Mouse (Mus musculus): ENCODE measurements at regions not wholly inside any gene's neighbourhood (a gene's known extent, or its start where the extent isn't known, plus 50 kb on each side); places are given as distances from the start of the nearest gene placed in this dataset.

DNA sequence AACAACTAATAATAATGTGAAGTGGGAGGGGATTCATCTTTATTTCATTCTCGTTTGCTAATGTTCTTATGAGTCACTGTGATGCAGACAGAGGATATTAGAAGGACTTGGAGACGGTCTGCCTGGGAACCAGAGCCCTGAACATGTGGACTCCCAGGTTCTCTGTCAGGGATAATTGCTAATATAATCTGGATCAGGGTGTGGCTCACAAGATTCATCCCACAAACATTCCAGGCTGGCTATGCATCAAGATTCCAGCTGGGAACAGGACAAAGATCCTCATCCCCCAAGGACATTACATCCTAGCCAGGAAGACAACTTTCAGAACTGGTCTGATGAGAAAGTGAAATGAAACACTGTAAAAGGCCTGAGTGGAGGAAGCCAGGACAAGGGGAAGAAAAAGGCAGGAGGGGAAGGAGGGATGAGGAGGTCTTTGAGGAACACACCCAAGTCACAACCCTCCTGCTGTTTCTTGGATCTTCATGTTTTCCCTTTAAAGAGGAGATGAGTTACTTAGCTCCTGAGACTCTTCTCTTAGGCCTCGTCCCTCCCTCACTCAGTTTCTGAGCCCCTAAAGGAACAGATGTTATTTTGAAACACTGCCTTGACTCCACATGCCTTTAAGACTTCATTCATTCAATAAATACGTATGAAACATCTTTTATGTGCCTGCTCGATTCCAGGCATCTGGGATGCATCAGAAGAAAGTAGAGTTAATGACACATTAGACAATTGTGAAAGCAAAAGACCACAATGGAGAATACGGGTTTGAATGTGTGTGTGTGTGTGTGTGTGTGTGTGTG lies 360.9 kb downstream of the Efnb2 start:
- no peak for ATAC-seq (replicated peaks; ENCODE audit: poor library complexity)

DNA sequence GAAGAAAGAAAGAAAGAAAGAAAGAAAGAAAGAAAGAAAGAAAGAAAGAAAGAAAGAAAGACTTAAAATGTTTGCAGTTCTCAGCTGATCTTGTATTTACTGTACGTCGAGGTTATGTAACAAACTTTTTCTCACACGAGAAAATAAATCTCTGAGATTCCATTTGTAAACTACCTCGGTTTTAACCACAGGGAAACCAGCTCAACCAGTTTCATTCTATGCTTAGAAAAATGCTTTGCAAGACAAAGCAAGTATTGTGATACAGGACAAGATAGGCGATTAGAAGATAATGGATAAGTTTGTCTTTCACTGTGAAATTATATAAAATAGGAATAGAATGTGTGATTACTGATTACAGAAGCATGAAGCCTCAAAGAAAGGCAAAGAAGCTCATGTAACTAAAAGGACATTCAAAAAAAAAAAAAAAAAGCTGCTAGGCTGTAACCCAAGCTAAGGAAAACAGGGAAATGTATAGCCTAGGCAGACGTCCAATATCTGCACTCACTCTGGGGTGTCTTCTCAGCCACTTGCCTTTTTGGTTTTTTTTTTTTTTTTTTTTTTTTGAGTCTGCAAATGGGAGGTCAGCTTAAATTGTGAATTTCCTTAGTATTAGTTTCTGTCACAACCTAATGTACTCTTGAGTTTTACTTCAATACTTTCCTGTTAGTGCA lies 368.3 kb downstream of the Efnb2 start:
- no peak for ATAC-seq (replicated peaks; ENCODE audit: poor library complexity)

DNA sequence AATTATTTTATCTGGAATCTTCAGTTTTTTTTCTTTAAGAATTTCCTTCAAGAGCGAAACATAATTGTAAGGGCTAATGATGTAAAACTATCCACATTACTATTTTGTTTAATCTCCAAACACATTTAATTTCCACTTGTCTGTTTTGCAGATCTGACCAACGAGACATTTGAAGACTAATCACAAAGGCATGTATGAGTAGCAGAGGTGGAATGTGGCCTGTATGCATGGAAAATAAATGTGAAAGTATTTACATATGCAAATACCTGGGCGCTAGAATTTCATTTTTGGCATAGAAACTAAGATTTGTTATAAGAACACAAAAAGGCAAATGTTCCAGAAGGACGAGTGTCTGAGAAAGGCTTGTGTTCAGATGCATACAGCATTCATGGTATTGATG lies 375.2 kb downstream of the Efnb2 start:
- no peak for ATAC-seq (replicated peaks; ENCODE audit: poor library complexity)

DNA sequence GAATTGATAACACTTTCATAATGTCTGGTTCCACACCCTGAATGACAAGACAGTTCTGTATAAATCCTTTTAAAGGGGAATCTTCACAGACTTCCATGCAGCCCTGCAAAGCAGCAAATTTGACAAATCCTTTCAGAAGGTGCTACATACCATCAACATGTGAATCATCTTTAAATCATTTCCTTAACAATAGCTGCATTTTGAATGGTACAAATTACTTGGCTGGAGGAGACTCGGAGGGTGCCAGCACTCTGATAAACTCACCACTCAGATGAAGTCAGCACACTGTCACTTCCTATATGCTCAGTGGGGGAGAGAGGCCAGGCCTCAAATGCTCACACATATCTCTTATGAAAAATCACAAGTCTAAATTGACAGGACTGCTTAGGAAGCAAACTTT lies 386.1 kb downstream of the Efnb2 start:
- no peak for ATAC-seq (replicated peaks; ENCODE audit: poor library complexity)

DNA sequence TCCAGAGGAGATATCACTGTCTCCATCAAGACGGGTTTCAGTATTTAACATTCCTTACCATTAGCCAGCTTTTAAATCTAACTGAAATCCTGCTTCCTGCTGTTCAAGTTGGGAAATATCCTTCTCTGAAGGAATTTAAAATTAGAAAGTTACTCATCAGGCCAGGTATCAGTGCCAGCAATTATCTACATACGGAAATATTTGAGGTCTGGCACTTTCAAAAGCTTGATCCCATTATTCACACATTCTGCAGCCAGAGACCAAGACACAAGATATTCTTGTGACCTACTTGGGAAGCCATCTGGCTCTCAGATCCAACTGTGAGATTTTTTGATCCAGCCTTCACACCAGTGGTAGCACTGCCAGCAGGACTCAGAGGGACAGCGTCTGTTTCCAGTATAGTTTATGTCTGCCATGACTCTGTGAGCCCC lies 386.8 kb downstream of the Efnb2 start:
- no peak for ATAC-seq (replicated peaks; ENCODE audit: poor library complexity)

DNA sequence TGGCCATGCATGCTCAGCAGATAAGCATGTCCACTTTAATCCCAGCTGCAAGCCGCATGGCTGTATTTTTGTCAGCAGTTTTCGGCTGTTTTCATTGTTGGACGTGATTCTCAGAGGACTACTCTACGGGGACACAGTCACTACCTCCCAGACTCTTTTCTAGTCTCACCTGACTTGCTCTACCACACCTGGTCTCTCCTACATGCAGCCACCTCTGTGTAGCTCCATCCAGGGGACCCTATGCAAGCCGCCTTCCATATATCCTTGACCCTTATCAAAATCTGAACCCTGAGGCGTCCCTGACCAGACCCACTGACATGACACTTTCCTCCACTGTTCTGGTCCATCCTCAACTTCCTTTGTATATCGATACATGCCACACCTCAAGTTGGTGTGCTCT lies 402.2 kb downstream of the Efnb2 start:
- ATAC-seq (replicated peaks; ENCODE audit: poor library complexity), result no peak

DNA sequence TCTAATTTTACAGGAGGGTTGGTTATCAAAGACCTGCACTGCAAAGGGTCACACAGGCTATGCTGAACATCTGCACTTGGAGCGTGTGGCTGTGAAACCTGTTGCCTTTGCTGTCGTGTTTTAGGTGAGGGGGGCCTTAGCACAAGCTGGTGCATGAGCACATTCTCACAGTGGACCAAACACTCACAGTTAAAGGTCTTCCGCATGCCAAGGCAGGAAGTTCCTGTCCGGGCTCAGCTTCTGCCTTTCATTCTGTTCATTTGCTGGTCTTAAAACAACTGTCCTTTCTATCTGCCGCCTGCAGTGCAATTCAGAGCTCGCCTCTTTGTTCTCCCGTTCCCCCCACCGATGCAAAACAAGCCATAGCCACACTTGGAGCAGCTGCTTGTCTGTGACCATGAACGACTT lies 402.8 kb downstream of the Efnb2 start:
- ATAC-seq (replicated peaks; ENCODE audit: poor library complexity), result no peak

DNA sequence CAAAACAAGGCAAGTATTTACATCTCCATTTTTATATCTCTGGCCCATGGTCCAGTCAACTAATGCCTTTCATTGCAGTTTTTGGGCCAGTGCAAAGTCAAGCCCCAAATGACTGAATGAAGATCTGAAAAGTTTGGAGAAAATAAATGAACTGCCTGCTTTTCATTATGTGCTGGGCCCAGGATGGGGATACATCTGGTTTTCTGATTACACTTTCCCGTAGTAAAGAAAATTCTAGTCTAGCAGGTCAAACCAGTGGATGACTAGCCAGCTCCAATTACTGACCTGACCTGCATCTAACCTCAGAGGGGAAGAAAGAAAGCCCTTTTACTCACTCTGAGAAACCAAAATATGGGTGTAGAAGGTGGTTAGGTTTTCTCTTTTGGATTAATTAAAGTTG lies 404.7 kb downstream of the Efnb2 start:
- ATAC-seq (replicated peaks; ENCODE audit: poor library complexity), result no peak

DNA sequence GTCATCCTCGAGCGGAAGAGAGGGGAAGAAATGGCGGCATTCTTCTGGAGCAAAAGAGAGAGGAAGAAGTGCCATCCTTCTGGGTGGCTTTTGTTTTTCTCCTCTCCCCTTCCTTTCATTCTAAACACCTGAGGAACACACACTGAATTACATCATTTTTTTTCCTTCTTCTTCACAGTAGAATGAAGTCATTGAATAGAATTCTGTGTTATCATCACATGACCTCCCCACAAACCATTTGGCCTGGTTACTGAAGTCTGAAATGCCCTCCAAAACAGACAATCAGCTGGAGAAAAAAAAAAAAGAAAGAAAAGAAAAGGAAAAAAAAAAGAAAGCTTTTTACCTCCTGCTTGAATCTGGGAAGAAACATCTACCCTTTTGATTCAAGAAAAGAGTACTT lies 406.6 kb downstream of the Efnb2 start:
- ATAC-seq (replicated peaks; ENCODE audit: poor library complexity), result no peak

DNA sequence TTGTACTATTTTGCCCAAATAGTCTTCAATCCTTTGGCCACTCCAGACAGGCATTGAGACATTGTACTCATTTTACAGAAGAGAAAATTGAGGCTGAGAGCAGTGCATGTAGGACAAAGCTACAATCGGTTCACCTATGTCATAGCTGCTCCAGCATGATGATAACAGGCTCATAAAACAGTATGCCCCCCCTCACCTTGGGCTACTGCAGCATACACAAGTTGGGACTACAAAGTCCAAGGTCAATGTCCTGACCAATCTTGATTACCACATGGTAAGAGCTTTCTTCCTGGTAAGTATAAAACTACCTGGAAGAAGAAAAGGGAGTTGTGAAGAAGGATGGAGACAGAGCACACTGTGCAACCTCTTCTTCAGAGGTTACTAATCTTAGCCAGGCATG lies 416.4 kb downstream of the Efnb2 start:
- ATAC-seq (replicated peaks; ENCODE audit: poor library complexity), result no peak

DNA sequence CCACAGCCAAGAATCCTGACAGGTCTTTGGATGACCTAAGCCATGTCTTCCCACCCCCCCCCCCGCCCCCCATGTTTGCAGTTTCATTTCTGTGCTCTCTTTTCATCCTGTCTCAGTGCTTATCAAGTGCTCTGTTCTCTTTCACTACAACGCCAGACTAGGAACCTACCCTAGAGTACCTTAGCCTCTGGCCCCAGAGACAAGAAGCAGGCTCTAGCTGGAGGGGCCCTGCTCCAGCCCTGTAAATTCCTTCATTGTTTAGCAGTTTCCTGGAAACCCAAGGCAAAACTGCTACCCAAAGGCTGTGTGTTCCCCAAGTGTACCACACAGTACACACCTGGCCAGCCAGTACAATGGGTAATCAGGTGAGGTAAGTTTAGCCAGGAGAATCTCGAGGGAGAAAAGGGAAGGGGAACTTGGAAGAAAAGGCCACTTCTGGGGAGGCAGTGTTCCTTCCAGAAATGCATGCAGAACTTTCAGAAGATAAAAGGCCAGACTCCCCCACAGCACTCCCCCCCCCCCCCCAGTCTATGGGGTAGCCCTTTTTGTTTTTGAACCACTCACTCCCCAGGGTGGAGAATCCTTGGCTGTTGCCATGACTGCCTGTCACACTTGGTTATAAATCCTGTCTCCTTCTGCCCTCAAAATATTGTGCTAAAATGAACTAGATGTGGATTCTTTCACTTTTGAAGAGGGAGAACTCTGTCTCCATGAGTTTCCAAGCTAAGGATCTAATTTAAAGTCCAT lies 419.1 kb downstream of the Efnb2 start:
- ATAC-seq (replicated peaks; ENCODE audit: poor library complexity), result no peak

DNA sequence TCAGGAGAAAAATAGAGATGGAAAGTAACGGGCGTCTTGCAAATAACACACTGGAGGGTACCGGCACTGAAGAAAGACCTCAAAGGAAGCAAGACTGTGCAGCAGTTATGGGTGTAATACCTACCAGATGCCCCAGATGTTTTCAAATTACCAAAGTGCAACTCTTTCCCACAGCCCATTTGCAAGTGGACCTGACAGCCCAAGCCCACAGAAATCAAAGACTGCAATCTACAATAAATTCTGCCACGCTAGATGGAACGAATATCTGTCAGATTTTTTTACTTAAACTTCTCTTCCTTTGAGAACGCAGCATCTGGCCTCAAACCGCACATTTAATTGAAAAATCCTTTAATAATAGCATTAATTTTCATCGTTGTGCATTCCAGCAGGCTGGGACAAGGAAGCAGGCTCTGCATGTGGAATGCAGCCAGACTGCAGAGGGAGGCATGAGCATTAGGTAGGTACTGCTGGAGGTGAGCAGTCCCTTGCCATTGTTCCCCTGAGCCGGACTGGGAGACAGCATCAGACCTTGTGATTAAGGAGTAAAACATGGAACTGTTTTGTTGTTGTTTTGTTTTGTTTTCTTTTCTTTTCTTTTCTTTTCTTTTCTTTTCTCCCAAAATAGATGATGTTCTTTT lies 419.9 kb downstream of the Efnb2 start:
- ATAC-seq (replicated peaks; ENCODE audit: poor library complexity), result no peak

DNA sequence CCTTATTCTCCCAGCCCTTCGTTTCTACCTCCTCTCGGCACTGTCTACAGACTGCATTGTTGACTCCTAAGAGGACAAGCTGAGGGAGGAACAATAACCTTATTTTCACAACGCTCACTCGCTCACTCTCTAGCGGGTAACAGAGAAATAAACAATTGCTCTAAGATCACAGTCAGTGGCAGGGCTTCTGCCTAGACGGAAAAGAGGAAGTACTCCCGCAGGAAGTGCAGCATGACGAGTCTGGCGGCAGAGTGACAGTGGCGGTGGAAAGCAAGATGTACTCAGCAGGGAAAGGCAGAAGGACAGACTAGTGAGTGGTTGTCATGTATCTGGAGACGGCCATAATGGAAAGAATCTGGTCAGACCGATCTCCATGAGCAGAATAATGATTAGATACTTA lies 421.6 kb downstream of the Efnb2 start:
- peak; percentile 99 for ATAC-seq (replicated peaks; ENCODE audit: poor library complexity)

DNA sequence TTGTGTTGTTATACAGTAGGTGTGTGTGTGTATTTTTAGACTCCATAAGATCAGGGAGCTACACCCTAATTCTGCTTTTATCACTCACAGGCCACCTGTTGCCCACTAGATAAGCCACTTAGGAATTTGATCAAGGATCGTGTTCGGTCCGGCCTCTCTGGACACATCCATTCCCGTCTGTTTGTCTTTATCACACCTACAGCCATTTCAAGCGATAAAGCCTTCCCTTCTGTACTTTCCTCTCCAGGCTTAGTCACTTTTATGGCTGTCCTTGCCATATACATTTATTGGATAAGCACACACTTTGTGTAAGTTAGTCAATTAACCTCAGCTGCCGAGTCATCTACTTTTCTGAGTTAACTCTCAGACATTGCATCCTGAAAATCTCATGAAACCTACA lies 423.0 kb downstream of the Efnb2 start:
- ATAC-seq (replicated peaks; ENCODE audit: poor library complexity), result no peak

DNA sequence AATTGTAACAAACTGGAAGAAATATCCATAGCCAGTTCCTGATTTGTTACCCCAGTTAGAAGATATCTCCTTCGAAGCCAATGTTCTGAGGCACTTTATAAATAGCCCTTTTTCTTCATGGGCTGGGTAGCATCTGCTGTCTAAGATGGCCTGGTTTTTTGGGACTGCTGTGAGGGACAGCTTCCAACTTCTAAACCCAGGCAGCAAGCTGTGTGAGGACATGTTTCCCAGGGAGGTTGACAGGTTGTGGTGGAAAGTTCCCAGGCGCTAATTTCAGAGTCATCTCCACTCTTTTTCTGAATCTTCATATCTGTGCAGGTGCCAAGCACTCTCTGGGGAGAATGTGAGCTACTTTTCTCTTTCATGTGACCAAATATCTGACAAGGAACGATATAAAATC lies 427.4 kb downstream of the Efnb2 start:
- ATAC-seq (replicated peaks; ENCODE audit: poor library complexity), result no peak

DNA sequence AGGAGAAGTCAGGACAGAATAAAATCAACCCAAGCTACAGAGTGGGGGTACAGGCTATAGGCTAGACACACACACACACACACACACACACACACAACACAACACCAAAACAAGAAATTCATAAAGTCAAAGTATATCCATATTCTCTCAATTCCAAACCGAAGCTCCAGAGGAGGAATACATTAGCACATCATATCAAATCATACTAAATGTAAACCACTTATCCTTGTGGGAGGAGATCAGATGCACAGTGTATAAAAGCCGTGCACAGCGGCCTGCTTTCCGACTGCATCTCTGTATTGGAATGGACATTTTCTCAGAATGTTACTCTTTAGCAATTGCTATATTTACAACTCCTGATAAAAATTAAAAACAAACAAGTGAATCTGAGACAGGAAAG lies 427.9 kb downstream of the Efnb2 start:
- no peak for ATAC-seq (replicated peaks; ENCODE audit: poor library complexity)

DNA sequence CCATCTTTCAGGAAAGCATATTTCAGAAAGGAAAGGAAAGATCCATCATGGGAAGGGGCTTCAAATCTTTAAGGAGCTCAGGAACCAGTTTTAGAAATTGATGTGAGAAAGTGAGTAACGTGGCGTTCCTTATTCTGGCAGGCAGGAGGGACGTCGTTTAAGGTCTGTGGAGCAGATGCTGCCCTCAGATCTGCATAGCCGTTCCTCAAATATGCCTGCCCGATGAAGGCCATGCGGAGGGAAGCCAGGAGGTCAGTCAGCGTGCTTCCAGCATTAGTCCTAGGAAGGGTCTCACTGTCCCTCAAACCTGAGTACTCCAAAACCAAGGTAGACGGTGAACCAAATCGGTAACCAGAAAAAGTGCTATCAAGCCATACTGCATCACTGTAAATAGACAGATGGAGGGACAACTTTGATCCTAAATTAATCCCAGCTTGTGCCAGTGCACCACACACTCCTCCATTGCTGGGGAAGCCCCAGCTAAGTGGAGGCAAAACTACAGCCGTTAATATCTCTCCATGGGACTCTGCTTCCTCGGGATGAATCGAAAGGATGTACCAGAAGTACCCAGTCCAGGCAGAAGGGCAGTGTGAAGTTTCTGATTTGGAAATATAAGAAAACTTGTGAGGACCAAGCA lies 428.9 kb downstream of the Efnb2 start:
- ATAC-seq (replicated peaks; ENCODE audit: poor library complexity), result no peak

DNA sequence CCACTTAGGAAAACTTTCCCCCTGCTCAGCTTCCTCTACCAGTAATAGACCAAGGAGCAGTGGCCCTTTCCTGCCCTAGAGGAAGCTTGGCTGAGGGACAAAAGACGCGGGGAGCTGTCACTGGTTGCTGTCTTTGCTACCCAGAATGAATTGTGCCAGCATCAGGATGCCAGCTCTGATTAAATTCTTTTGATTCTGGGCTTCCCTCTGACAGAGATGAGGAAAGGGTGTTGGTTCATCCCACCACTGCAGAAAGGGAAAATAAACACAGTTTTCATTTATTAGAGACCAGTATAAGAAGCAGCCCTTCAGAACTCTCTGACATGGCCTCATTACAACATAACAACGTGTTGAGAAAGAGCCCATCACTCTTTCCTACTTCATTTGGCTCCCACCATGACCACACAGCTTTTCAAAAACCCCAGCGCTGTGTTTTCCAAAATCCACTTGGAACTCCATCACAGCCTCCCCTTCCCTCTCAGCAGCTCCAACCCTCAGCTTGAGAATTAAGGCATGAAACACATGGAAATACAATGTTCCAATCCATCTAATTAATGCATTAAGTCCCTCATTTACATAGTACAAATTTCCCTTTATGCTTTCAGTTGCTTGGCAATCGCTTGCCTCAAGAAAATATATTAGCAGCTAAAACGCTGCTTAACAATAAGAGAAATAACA lies 429.6 kb downstream of the Efnb2 start:
- no peak for ATAC-seq (replicated peaks; ENCODE audit: poor library complexity)

DNA sequence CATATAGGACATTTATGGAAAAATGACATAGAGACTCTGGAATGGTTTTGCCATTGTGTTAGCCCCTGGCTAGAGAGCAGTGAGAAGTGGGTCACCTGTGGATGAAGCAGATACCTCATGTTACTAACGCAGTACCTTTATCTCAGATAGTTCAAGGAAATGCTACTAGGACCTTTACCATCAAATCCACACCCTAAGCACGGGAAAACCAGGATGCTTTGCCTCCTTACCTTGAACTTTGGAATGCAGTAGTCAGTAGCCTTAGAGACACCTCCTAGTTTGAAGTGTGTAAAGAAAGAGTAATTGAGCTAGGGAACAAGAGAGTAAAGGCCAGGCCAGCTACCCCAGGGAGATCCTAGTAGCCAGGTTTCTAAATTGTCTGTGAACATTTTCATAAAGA lies 435.0 kb downstream of the Efnb2 start:
- no peak for ATAC-seq (replicated peaks; ENCODE audit: poor library complexity)

DNA sequence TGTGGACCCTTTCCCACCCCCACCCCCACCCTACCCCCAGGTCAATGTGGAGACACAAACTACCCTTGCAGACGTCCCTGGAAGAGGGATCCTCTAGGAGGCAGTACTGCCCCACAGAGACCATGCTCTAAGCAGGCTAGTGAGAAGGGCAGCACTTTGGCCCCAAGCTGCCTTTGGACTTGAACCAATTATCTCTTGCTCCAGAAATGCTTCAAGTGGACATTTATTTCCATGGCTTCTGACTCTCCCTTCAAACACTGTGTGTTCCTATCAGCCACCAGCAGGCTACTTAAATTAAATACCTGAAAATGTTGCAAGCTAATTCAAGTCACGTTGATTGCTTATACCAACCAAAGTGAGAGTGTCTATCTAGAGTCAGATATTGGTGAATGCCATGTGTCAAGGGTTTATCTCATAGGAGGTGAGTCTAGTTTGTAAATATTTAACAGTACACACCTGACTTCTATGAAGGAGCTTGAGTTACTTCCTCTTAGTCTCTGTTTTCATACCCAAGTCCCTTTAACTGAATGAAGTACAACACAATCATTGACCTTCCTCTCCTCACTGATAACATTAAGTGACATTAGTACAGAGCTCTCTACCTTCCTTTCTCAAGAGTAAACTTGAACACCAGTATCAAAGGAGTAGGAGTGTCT lies 435.7 kb downstream of the Efnb2 start:
- no peak for ATAC-seq (replicated peaks; ENCODE audit: poor library complexity)

Data from megakaryocyte progenitor cell, adult 5-6 weeks (primary cell).